Mouse (Mus musculus) ovary, postnatal 10 days (tissue): Measurements from ENCODE around the gene Fabp3.

Experiments used
- DNase-seq: peaks from one replicate; pipeline ENCODE4 v3.0.0; 2022; ENCODE audit warnings: low spot score

The Fabp3 gene

GRCm38 (mm10) chr4:130325446-130325845 lies 17.1 kb downstream of the Fabp3 start:
- no peak for DNase-seq

GRCm38 (mm10) chr4:130327366-130327765 lies 19.0 kb downstream of the Fabp3 start:
- no peak for DNase-seq

GRCm38 (mm10) chr4:130335867-130336266 lies 27.5 kb downstream of the Fabp3 start:
- no peak for DNase-seq

GRCm38 (mm10) chr4:130341691-130342090 lies 33.3 kb downstream of the Fabp3 start:
- DNase-seq: no peak

GRCm38 (mm10) chr4:130349666-130350065 lies 41.3 kb downstream of the Fabp3 start:
- DNase-seq: no peak

- DNase-seq: no peak
Observed at GRCm38 (mm10) chr4:130350690-130351422, 42.5 kb downstream of the Fabp3 start.

- no peak for DNase-seq
Observed at GRCm38 (mm10) chr4:130352588-130352987, 44.2 kb downstream of the Fabp3 start.

GRCm38 (mm10) chr4:130357946-130358345 lies 49.6 kb downstream of the Fabp3 start:
- DNase-seq: no peak

- peak; percentile 98 for DNase-seq
Observed at GRCm38 (mm10) chr4:130359486-130360237, 51.3 kb downstream of the Fabp3 start, which contains the start of the genes Zcchc17 and Snrnp40. Gene Zcchc17, minus strand, starts transcription at chr4:130359943. Gene Snrnp40, plus strand, starts transcription at chr4:130360132.

- DNase-seq: no peak
Observed at GRCm38 (mm10) chr4:130360238-130360590, 51.8 kb downstream of the Fabp3 start.
